Mouse (Mus musculus): ENCODE results near the gene Dcps.

GRCm38 (mm10) chr9:35198351-35198750 is 22.5 kb upstream of the Dcps start:
- TF ChIP-seq CTCF (IDR thresholded peaks at IDR 0.05; ENCODE audit: low read depth, low read length) (no peak), POLR2A (IDR thresholded peaks at IDR 0.05; ENCODE audit: extremely low read depth, insufficient read depth, low read length) (no peak)

Data from liver, adult 2 months (tissue).